Mouse (Mus musculus) embryonic fibroblast, embryonic 13.5 days (primary cell): ENCODE results near the gene Fbxo21.

Source experiments
- CTCF ChIP-seq: IDR thresholded peaks from 2 replicates; pipeline ENCODE4 v1.5.1; 2011; ENCODE audit warnings: mild to moderate bottlenecking, control low read depth, low read length, moderate library complexity, borderline replicate concordance; ENCODE audit not compliant: insufficient read depth
- POLR2A ChIP-seq: IDR thresholded peaks from 2 replicates; pipeline ENCODE4 v1.6.1; 2011; ENCODE audit warnings: low read depth, mild to moderate bottlenecking, control low read depth, low read length, moderate library complexity

DNA sequence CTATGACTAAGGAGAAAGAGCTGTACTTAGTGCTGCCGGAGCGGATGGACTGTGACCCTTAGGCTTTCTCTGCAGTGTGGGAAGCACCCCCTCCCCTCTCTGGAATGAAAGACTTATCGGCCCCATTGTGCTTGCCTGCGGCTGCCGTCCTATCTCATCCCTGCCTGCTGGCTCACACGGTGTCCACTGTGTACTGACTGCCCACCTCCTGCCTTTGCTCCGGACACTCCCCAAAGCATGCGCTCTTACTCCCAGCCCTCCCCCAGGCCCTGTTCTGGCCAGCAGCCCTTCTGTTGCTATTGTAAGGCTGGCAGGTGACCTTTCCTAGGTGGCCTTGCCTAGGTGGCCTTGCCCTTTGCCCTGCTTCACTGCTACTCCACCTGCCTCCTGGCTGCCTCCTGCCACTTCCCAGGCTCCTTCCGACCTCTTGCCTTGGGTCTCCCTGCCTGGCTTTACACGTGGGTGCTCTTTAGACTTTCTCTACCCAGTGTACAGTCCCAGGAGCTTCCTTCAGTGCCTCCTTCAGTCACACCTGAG lies 21.0 kb downstream of the Fbxo21 start:
- no peak for TF ChIP-seq CTCF
- no peak for TF ChIP-seq POLR2A
